Mouse (Mus musculus) liver, embryonic 11.5 days (tissue): ENCODE data around the gene Il17d. TPM values are rescaled to one million over a fixed set of nuclear protein-coding genes. Genes with fewer than 3 reads are reported as not detected.

Source experiments
- ATAC-seq: fragments of 200-750 bp; cut with Nextera tagmentation; replicated peaks from 2 replicates; pipeline ENCODE4 v1.8.0; 2017; ENCODE audit warnings: moderate number of reproducible peaks, mild to moderate bottlenecking, moderate TSS enrichment, moderate library complexity; ENCODE audit not compliant: low FRiP score
- DNase-seq: peaks from one replicate; pipeline ENCODE4 v3.0.0-alpha.2; 2017; ENCODE audit warnings: low spot score
- H3K27ac ChIP-seq: fragments of 300-500 bp; sonication (generic); 2 replicates; pipeline ENCODE4 v1.5.1; 2014; ENCODE audit warnings: mild to moderate bottlenecking, low read depth, low read length, control low read depth
- H3K27me3 ChIP-seq: fragments of 300-500 bp; sonication (generic); replicated peaks from 2 replicates; pipeline ENCODE4 v1.6.1; 2014; ENCODE audit warnings: low read length, mixed read lengths; ENCODE audit not compliant: control insufficient read depth, insufficient read depth
- H3K36me3 ChIP-seq: fragments of 300-500 bp; sonication (generic); 2 replicates; pipeline ENCODE4 v1.6.1; 2014; ENCODE audit warnings: mild to moderate bottlenecking, low read length, moderate library complexity, mixed read lengths; ENCODE audit not compliant: control insufficient read depth, insufficient read depth
- H3K4me1 ChIP-seq: fragments of 300-500 bp; sonication (generic); replicated peaks from 2 replicates; pipeline ENCODE4 v1.6.1; 2014; ENCODE audit warnings: low read length, mixed read lengths; ENCODE audit not compliant: control insufficient read depth, insufficient read depth
- H3K4me2 ChIP-seq: fragments of 300-500 bp; sonication (generic); 2 replicates; pipeline ENCODE4 v1.6.1; 2014; ENCODE audit warnings: mild to moderate bottlenecking, control low read depth, moderate library complexity
- H3K4me3 ChIP-seq: fragments of 300-500 bp; sonication (generic); 2 replicates; pipeline ENCODE4 v1.5.1; 2014; ENCODE audit warnings: low read depth, low read length, control low read depth
- H3K9ac ChIP-seq: fragments of 300-500 bp; sonication (generic); 2 replicates; pipeline ENCODE4 v1.6.1; 2014; ENCODE audit warnings: low read depth, low read length, control low read depth
- H3K9me3 ChIP-seq: fragments of 300-500 bp; sonication (generic); 2 replicates; pipeline ENCODE4 v1.6.1; 2016; ENCODE audit warnings: low read length, inconsistent platforms, mixed read lengths; ENCODE audit not compliant: control insufficient read depth
- WGBS: fragments of 180-500 bp; shearing (Covaris S2); extraction: QIAGEN DNeasy Blood & Tissue Kit; methylation state at CpG from one replicate; pipeline ENCODE4 v1.1.7; 2014; 5-methylcytosine and 5-hydroxymethylcytosine counted together
- polyA plus RNA-seq: library from polyadenylated mRNA; unstranded; fragments of >200 nt; fragmentation: Nextera tagmentation; extraction: Ambion mirVana; gene quantifications from 2 replicates; pipeline ENCODE4 v1.2.1, GENCODE M21; 2014

Gene Il17d
- polyA plus RNA-seq, 1 experiment from 2014 or later, result 0.26 TPM

DNA sequence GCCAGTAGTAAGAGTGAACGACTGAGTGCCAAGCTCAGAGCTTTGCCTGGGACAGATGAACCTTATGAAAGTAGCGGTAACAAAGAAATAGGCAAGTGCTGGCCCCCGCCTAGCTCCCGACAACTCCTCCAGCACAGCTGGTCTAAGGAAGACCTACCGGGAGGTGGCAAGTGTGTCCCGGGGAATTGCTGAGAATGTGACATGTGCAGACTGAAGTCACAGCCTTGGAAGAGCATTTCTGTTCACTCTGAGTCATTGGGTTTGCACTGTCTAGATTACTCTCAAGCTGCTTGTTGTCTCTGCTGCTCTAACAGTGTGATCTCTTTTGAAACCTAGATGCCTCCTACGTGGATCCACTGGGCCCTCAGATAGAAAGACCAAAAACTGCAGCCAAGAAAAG, 7.6 kb upstream of the Il17d start:
- Histone ChIP-seq H3K4me1 (no peaks in the 10 kb centered on the region), H3K4me2 (no peak overlapping the region), H3K9ac (no peak overlapping the region), H3K27me3 (no peaks in the 10 kb centered on the region), H3K27ac (no peak overlapping the region), H3K4me3 (no peak overlapping the region), H3K36me3 (no peaks in the 10 kb centered on the region), H3K9me3 (no peaks in the 10 kb centered on the region)
- ATAC-seq (no peak), DNase-seq (no peak)
- WGBS, result 88% methylated on average over 7 of the region's 7 CpGs

DNA sequence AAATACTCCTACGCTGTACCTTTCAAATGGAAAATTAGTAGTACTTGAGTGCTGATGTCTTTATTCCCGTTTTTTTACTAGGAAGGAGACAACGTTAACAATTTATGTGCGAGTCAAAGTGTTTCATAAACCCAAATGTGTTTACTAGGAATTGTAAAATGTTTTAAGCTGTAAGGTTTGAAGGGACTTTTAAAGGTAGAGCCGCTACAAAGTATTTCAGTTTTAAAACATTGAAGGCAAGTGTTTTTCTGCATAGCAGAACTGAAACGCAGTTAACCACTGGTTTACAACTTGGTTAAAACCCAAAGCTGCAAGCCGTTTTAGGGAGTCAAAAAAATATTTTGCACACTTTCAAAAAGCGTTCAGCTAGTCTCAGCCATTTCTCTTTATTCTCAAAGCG, 815 bp upstream of the Il17d start:
- Histone ChIP-seq H3K27ac (no peak overlapping the region), H3K4me1 (peaks cover 10% of the 10 kb centered on the region), H3K9me3 (no peaks in the 10 kb centered on the region), H3K27me3 (peaks cover 16% of the 10 kb centered on the region), H3K9ac (no peak overlapping the region), H3K4me3 (no peak overlapping the region), H3K36me3 (no peaks in the 10 kb centered on the region), H3K4me2 (no peak overlapping the region)
- no peak for DNase-seq
- ATAC-seq, result no peak
- WGBS, result 85% methylated on average over 9 of the region's 9 CpGs

DNA sequence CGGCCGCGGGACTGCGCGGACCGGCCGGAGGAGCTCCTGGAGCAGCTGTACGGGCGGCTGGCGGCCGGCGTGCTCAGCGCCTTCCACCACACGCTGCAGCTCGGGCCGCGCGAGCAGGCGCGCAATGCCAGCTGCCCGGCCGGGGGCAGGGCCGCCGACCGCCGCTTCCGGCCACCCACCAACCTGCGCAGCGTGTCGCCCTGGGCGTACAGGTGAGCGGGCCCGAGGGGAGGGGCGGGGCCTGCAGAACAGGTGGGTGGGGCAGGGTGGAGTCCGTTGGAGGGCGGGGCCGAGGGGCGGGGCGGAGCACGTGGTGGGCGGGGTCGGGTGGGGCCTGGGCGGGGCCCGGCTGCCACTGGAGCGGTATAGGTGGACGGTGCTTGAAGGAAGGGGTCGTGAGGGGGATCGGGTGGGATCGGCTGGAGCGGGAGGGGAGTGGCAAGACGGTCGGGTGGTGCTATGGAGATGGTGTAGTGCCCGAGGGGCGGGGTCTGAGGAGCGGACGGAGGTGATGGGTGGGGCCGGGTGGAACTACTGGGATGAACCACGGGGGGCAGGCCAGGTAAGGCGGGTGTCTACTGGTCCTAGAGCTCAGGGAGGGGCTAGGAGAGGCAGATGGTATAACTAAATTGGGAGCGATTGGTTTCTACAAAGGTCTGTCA, 942 bp downstream of the Il17d start:
- H3K27me3 ChIP-seq, result peaks cover 16% of the 10 kb centered on the region
- no peak overlapping the region for H3K27ac ChIP-seq

DNA sequence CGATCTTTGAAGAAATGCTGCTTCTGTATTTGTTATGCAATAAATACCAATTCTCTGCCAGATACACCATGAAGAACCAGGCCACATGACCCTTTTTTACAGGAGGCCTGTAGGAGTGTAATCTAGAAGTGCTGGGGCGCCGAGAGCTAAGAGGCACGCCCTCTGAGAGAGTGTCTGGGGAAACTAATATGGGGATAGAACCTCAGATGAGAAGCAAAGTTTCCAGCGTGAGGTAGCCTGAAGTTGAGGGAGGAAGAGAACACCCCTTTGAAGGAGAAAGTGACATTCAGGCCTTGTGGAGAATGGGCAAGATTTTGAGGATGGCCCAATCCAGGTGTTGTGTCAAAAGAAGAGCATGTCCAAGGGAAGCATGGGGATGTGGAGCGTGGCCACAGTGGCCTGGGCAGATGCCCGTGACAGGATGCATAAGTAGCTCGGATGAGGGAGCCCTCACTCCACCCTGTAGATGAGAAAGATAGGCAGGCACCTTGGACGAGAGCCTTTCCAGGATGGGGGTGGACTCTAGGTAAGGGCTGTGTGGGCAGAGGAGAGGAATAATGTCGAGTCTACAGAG, 1.6 kb downstream of the Il17d start:
- peaks cover 16% of the 10 kb centered on the region for H3K27me3 ChIP-seq
- no peaks in the 10 kb centered on the region for H3K36me3 ChIP-seq
- peak overlapping the region; percentile 68 for H3K4me3 ChIP-seq
- H3K4me2 ChIP-seq, result peak overlapping the region; percentile 88
- no peak for DNase-seq
- H3K9ac ChIP-seq, result no peak overlapping the region
- H3K4me1 ChIP-seq, result peaks cover 18% of the 10 kb centered on the region
- no peaks in the 10 kb centered on the region for H3K9me3 ChIP-seq
- no peak overlapping the region for H3K27ac ChIP-seq
- peak; percentile 27; the same call in 1 of the 2 replicates for ATAC-seq
- WGBS, result 48% methylated on average over 10 of the region's 10 CpGs

More for the DNA sequence above, 942 bp downstream of the Il17d start:
- H3K4me2 ChIP-seq, result peak overlapping the region; percentile 88
- peaks cover 18% of the 10 kb centered on the region for H3K4me1 ChIP-seq
- no peaks in the 10 kb centered on the region for H3K9me3 ChIP-seq
- H3K9ac ChIP-seq, result peak overlapping the region; percentile 46
- under 1% methylated on average over 55 of the region's 60 CpGs for WGBS
- peak; percentile 78 for ATAC-seq
- peak overlapping the region; percentile 68 for H3K4me3 ChIP-seq
- peak; percentile 80 for DNase-seq
- H3K36me3 ChIP-seq, result no peaks in the 10 kb centered on the region

DNA sequence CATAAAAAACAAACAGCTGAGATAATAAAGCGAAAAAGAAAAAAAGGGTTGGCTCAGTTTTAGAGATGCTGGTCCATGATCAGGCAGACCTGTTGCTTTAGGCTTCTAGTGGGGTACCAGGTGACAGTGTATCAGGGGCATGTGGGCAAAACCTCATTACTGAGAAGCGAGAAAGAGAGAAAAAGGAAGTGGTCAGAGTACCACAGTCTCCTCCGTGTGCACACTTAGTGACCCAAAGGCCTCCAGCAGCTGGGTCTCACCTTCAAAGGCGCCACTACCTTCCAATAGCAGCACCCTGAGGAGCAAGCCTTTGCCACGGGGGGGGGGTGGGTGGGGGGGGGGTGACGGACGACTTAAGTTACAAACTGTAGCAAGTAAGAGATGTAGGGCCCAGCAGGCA, 2.5 kb downstream of the Il17d start:
- H3K4me3 ChIP-seq, result no peak overlapping the region
- WGBS, result 26% methylated on average over 7 of the region's 7 CpGs

DNA sequence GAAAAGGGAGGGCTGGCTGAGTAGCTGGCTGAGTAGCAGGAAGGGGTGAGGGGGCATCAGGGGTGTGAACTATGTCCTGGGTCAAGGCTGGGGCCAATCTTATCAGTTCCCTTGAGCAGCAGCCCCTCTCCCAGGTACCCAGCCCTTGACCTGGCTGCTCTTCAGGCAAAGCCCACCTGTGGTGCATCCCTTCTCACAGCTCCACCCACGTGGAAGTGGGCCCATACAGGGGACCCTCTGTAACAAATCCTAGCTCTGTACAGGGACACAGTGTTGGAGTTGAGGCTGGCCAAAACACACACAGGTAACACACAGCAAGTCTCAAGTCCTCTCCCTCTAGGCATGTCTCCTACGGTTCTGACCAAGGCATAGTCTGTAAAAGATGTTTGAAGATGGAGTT, 3.0 kb downstream of the Il17d start:
- no peak for DNase-seq
- 37% methylated on average over 2 of the region's 2 CpGs for WGBS
- no peak overlapping the region for H3K4me2 ChIP-seq
- no peaks in the 10 kb centered on the region for H3K9me3 ChIP-seq
- no peaks in the 10 kb centered on the region for H3K36me3 ChIP-seq
- H3K27me3 ChIP-seq, result peaks cover 16% of the 10 kb centered on the region
- H3K9ac ChIP-seq, result no peak overlapping the region
- peaks cover 18% of the 10 kb centered on the region for H3K4me1 ChIP-seq
- no peak overlapping the region for H3K27ac ChIP-seq
- no peak for ATAC-seq
- H3K4me3 ChIP-seq, result no peak overlapping the region

More for the DNA sequence above, 2.5 kb downstream of the Il17d start:
- no peak overlapping the region for H3K27ac ChIP-seq
- no peak overlapping the region for H3K9ac ChIP-seq
- H3K4me2 ChIP-seq, result no peak overlapping the region
- H3K9me3 ChIP-seq, result no peaks in the 10 kb centered on the region
- H3K36me3 ChIP-seq, result no peaks in the 10 kb centered on the region
- DNase-seq (no peak), ATAC-seq (no peak)
- peaks cover 18% of the 10 kb centered on the region for H3K4me1 ChIP-seq
- H3K27me3 ChIP-seq, result peaks cover 16% of the 10 kb centered on the region

DNA sequence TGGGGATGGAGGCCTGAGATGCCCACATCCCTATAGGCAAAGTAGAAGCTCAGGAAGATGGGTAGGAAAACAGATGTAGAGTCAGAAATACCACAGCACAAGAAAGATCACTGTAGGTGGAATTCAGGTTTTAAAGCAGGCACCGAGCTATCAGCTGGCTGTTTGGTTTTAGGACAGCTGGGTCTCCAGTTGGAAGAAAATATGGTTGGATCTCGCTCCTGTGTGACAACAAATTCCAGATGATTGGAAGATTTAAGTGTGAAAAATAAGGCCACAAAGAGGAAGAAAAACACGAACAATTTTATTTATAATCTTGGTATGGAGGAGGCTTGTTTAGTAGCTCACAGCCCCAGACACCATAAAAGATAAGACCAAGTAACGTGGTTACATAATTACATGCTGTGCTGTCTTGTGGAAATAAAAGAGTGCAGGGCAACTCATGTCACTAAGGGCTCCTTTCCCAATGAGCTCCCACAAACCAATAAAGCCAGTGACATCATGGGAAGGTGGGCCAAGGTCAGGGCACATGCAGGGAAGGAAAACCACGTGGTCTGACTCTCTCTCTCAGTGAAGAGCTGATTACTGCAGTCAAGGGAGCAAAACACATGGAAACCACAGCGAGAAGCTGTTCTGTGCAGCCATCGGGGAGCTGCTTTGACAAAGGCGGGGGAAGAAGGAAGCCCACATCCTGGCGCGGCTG, 4.7 kb downstream of the Il17d start:
- WGBS, result 37% methylated on average over 10 of the region's 10 CpGs
- Histone ChIP-seq H3K9ac (no peak overlapping the region), H3K27me3 (peaks cover 13% of the 10 kb centered on the region), H3K4me3 (no peak overlapping the region), H3K36me3 (no peaks in the 10 kb centered on the region), H3K4me1 (peaks cover 18% of the 10 kb centered on the region), H3K27ac (no peak overlapping the region), H3K4me2 (no peak overlapping the region), H3K9me3 (no peaks in the 10 kb centered on the region)
- ATAC-seq (no peak), DNase-seq (no peak)

DNA sequence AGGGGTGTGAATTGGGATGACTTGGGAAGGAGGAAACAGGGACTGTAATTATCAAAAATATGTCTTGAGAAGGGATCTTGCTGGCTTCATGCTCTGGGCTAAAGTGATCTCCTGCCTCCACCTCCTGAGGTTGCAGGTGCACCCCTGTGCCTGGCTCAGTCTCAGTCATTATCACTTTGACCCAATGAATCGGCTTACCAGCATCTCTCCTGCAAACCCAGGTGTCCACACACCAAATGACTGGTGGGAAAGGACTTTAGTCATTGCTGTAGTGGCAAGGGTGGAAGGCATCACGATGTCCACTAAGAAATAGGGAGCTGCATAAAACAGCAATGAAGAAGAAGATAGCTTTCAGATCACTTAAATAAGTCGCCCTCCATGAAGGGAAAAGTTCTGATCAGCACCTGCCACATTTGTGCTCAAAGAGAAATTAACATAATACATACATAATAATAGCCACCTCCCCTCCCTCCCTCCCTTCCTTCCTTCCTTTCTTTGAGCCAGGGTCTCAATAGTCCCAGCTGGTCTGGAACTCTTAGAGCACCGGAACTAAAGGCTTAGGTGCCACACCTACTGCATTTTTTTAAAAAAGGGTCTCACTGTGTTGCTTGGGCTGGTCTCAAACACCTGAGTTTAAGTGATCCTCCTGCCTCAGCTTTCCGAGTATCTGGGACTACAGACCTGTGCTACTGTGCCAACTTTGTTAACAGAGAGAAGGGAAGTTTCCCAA, 5.4 kb downstream of the Il17d start:
- no peak for DNase-seq

More for the DNA sequence above, 5.4 kb downstream of the Il17d start:
- no peak overlapping the region for H3K4me3 ChIP-seq
- WGBS, result 58% methylated on average over 5 of the region's 5 CpGs
- H3K9ac ChIP-seq, result no peak overlapping the region
- H3K9me3 ChIP-seq, result no peaks in the 10 kb centered on the region
- ATAC-seq, result no peak
- H3K27me3 ChIP-seq, result peaks cover 13% of the 10 kb centered on the region
- H3K27ac ChIP-seq, result no peak overlapping the region
- no peak overlapping the region for H3K4me2 ChIP-seq
- no peaks in the 10 kb centered on the region for H3K36me3 ChIP-seq
- H3K4me1 ChIP-seq, result peaks cover 15% of the 10 kb centered on the region
